Mouse (Mus musculus): Measurements from ENCODE around the gene Gnpat. TPM values are rescaled to one million over a fixed set of nuclear protein-coding genes. Genes with fewer than 3 reads are reported as not detected.

Gene Gnpat
- total and polyA plus RNA-seq, 3 experiments, result 74.3 to 637 (median 117) TPM

DNA sequence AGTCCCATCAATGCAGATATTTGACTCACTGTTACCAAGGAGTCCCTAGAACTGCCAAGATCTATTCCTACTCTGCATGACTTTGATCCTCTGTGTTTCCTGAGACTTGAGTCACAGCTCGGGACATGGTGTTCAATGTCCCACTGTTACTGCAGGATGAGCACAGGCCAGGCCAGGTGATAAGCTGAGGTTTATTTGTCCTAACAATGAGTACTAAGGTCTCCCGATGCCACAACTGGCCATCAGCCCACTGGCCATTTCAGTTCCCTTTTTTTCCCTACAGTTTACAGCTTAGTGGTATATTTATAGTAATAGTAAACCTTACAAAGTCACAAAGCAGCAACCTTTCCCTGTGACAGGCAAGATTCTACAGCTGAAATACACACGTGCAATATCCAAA lies 69.6 kb downstream of the Gnpat start:
- Histone ChIP-seq H3K9me3 (replicated peaks; ENCODE audit: insufficient read depth, low read length) (no peaks in the 10 kb centered on the region), H3K27ac (ENCODE audit: control insufficient read depth, low read depth, low read length) (no peak overlapping the region), H3K9ac (ENCODE audit: control insufficient read depth, low read depth, low read length, poor library complexity, severe bottlenecking) (no peak overlapping the region), H3K4me3 (ENCODE audit: control insufficient read depth in 1 of 2, insufficient read depth in 1 of 2, low read depth in 2 of 2, low read length in 2 of 2) (no peak overlapping the region), H3K36me3 (ENCODE audit: control insufficient read depth in 1 of 2, insufficient read depth in 2 of 2, low read length in 2 of 2) (peaks cover 0 to 4% of the 10 kb centered on the region in 2 experiments; a peak in 2 of 4 replicates), H3K4me1 (ENCODE audit: control insufficient read depth in 1 of 2, insufficient read depth in 2 of 2, low read length in 2 of 2) (no peaks in the 10 kb centered on the region), H3K79me2 (ENCODE audit: control insufficient read depth, insufficient read depth, low read length, poor library complexity) (peaks cover 28% of the 10 kb centered on the region), H3K27me3 (ENCODE audit: control insufficient read depth in 1 of 2, insufficient read depth in 2 of 2, low read length in 2 of 2) (no peaks in the 10 kb centered on the region)
- TF ChIP-seq TCF12 (IDR thresholded peaks at IDR 0.05; ENCODE audit: low read depth, low read length) (no peak), SIN3A (IDR thresholded peaks at IDR 0.05; ENCODE audit: low read length) (no peak), MEF2A (IDR thresholded peaks at IDR 0.05; ENCODE audit: extremely low read depth, insufficient replicate concordance, low read depth, low read length, poor library complexity, severe bottlenecking) (no peak), MXI1 (IDR thresholded peaks at IDR 0.05; ENCODE audit: low read depth, low read length) (no peak), JUND (IDR thresholded peaks at IDR 0.05; ENCODE audit: low read depth, low read length) (no peak), BHLHE40 (IDR thresholded peaks at IDR 0.05; ENCODE audit: borderline replicate concordance, low read depth, low read length) (no peak), ZMIZ1 (IDR thresholded peaks at IDR 0.05; ENCODE audit: low read depth, low read length) (no peak), MYC (IDR thresholded peaks at IDR 0.05; ENCODE audit: low read depth, low read length) (no peak), ZKSCAN1 (IDR thresholded peaks at IDR 0.05; ENCODE audit: low read depth, low read length) (no peak), HCFC1 (IDR thresholded peaks at IDR 0.05; ENCODE audit: low read depth, low read length) (no peak), MAX (IDR thresholded peaks at IDR 0.05; ENCODE audit: low read length) (no peak), GATA1 (IDR thresholded peaks at IDR 0.05; ENCODE audit: low read depth, low read length) (no peak), CHD1 (IDR thresholded peaks at IDR 0.05; ENCODE audit: low read depth, low read length) (no peak), MAFK (IDR thresholded peaks at IDR 0.05; ENCODE audit: borderline replicate concordance, low read depth, low read length) (no peak), POLR2A (IDR thresholded peaks at IDR 0.05; ENCODE audit: control insufficient read depth in 1 of 2, insufficient read depth in 1 of 2, low read depth in 1 of 2, low read length in 2 of 2, poor library complexity in 1 of 2) (no peak), MAZ (IDR thresholded peaks at IDR 0.05; ENCODE audit: low read depth, low read length) (no peak)
- no peak for DNase-seq (ENCODE audit: low read depth, low spot score)

DNA sequence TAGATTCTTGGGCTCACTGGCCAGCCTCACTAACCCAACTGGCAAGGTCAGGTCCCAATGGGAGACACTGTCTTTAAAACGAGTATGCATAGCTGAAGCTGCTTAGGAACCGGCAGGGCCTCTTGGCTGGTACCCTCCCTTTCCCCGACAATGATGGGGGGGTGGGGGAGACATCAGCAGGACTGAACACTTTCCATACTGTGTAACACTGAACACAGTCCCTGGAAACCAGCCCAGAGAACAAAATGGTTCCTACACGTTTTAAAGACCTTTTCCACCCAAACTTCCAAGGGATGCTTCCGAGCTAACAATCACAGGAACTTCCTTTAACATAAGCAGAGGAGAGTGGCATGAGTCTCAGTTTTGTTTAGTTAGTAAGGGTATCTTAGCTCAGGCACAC lies 72.3 kb downstream of the Gnpat start:
- Histone ChIP-seq H3K27me3 (ENCODE audit: control insufficient read depth in 1 of 2, insufficient read depth in 2 of 2, low read length in 2 of 2) (no peaks in the 10 kb centered on the region), H3K4me1 (ENCODE audit: control insufficient read depth in 1 of 2, insufficient read depth in 2 of 2, low read length in 2 of 2) (no peaks in the 10 kb centered on the region), H3K27ac (ENCODE audit: control insufficient read depth, low read depth, low read length) (no peak overlapping the region), H3K79me2 (ENCODE audit: control insufficient read depth, insufficient read depth, low read length, poor library complexity) (peaks cover 26% of the 10 kb centered on the region), H3K36me3 (ENCODE audit: control insufficient read depth in 1 of 2, insufficient read depth in 2 of 2, low read length in 2 of 2) (peaks cover 0 to 2% of the 10 kb centered on the region in 2 experiments; a peak in 1 of 4 replicates), H3K9ac (ENCODE audit: control insufficient read depth, low read depth, low read length, poor library complexity, severe bottlenecking) (no peak overlapping the region), H3K4me3 (ENCODE audit: control insufficient read depth in 1 of 2, insufficient read depth in 1 of 2, low read depth in 2 of 2, low read length in 2 of 2) (no peak overlapping the region), H3K9me3 (replicated peaks; ENCODE audit: insufficient read depth, low read length) (no peaks in the 10 kb centered on the region)
- TF ChIP-seq ZNF384 (IDR thresholded peaks at IDR 0.05; ENCODE audit: low read depth, low read length), result no peak
- TF ChIP-seq CHD2 (IDR thresholded peaks at IDR 0.05; ENCODE audit: low read length), result no peak
- no peak for TF ChIP-seq E2F4 (IDR thresholded peaks at IDR 0.05; ENCODE audit: borderline replicate concordance, low read depth, low read length)
- no peak for TF ChIP-seq RCOR1 (IDR thresholded peaks at IDR 0.05; ENCODE audit: low read depth, low read length)
- TF ChIP-seq TCF12 (IDR thresholded peaks at IDR 0.05; ENCODE audit: low read depth, low read length), result no peak
- TF ChIP-seq NRF1 (IDR thresholded peaks at IDR 0.05; ENCODE audit: insufficient read depth, low read depth, low read length, poor library complexity, severe bottlenecking), result no peak
- no peak for TF ChIP-seq ZC3H11A (IDR thresholded peaks at IDR 0.05; ENCODE audit: low read depth, low read length)
- TF ChIP-seq MYC (IDR thresholded peaks at IDR 0.05; ENCODE audit: low read depth, low read length), result no peak
- no peak for TF ChIP-seq ZMIZ1 (IDR thresholded peaks at IDR 0.05; ENCODE audit: low read depth, low read length)
- no peak for TF ChIP-seq MAX (IDR thresholded peaks at IDR 0.05; ENCODE audit: low read length)
- TF ChIP-seq CHD1 (IDR thresholded peaks at IDR 0.05; ENCODE audit: low read depth, low read length), result no peak
- TF ChIP-seq ELF1 (IDR thresholded peaks at IDR 0.05; ENCODE audit: low read depth, low read length), result no peak
- no peak for TF ChIP-seq TAL1 (IDR thresholded peaks at IDR 0.05; ENCODE audit: low read length)
- DNase-seq (ENCODE audit: low read depth, low spot score), result no peak

All from MEL (cell line).